Mouse (Mus musculus) heart, postnatal 0 days (tissue): ENCODE measurements around the gene T. TPM values are rescaled to one million over a fixed set of nuclear protein-coding genes. Genes with fewer than 3 reads are reported as not detected.

Experiments used
- ATAC-seq: fragments of 200-750 bp; cut with Nextera tagmentation; 2 replicates; pipeline ENCODE4 v1.8.0; 2017; ENCODE audit warnings: low read depth, moderate number of reproducible peaks, moderate library complexity; ENCODE audit not compliant: insufficient read depth
- DNase-seq: peaks from one replicate; pipeline ENCODE4 v3.0.0-alpha.2; 2016; ENCODE audit warnings: low spot score
- H3K27ac ChIP-seq: fragments of 300-500 bp; sonication (generic); 2 replicates; pipeline ENCODE4 v1.5.1; 2014; ENCODE audit warnings: low read depth, mild to moderate bottlenecking
- H3K27me3 ChIP-seq: fragments of 300-500 bp; sonication (generic); 2 replicates; pipeline ENCODE4 v1.6.1; 2014; ENCODE audit warnings: low read length, mixed read lengths; ENCODE audit not compliant: control insufficient read depth, insufficient read depth
- H3K36me3 ChIP-seq: fragments of 300-500 bp; sonication (generic); replicated peaks from 2 replicates; pipeline ENCODE4 v1.6.1; 2014; ENCODE audit warnings: low read length, mixed read lengths; ENCODE audit not compliant: control insufficient read depth, insufficient read depth
- H3K4me1 ChIP-seq: fragments of 300-500 bp; sonication (generic); 2 replicates; pipeline ENCODE4 v1.6.1; 2014; ENCODE audit warnings: antibody characterized with exemption; ENCODE audit not compliant: control insufficient read depth, insufficient read depth
- H3K4me2 ChIP-seq: fragments of 300-500 bp; sonication (generic); 2 replicates; pipeline ENCODE4 v1.6.1; 2014; ENCODE audit warnings: low read depth, mild to moderate bottlenecking, low read length, moderate library complexity
- H3K4me3 ChIP-seq: fragments of 300-500 bp; sonication (generic); 2 replicates; pipeline ENCODE4 v1.5.1; 2014; ENCODE audit warnings: low read depth, low read length
- H3K9ac ChIP-seq: fragments of 300-500 bp; sonication (generic); replicated peaks from 2 replicates; pipeline ENCODE4 v1.6.1; 2014; ENCODE audit warnings: low read depth, low read length, mixed read lengths
- H3K9me3 ChIP-seq: fragments of 300-500 bp; sonication (generic); replicated peaks from 2 replicates; pipeline ENCODE4 v1.6.1; 2016; ENCODE audit warnings: low read length; ENCODE audit not compliant: control insufficient read depth
- CTCF ChIP-seq: IDR thresholded peaks from 2 replicates; pipeline ENCODE4 v1.5.1; 2016; ENCODE audit warnings: antibody characterized with exemption, control low read depth, low read depth
- EP300 ChIP-seq: IDR thresholded peaks from 2 replicates; pipeline ENCODE4 v1.6.1; 2016; ENCODE audit warnings: antibody characterized with exemption, low read depth
- WGBS: fragments of 180-500 bp; shearing (Covaris S2); extraction: QIAGEN DNeasy Blood & Tissue Kit; methylation state at CpG from one replicate; pipeline ENCODE4 v1.1.7; 2014; 5-methylcytosine and 5-hydroxymethylcytosine counted together
- polyA plus RNA-seq: library from polyadenylated mRNA; unstranded; fragments of >200 nt; fragmentation: Nextera tagmentation; extraction: Ambion mirVana; gene quantifications from 2 replicates; pipeline ENCODE4 v1.2.1, GENCODE M21; 2015
- total RNA-seq: library from RNA; depleted of rRNA; stranded (reverse); fragments of >200 nt; gene quantifications from 2 replicates; pipeline ENCODE4 v1.2.3, GENCODE M21; 2014; ENCODE audit warnings: low replicate concordance

T gene
- total and polyA plus RNA-seq, 2 experiments from 2014 or later, result 0.12 TPM; not detected in 1

- DNase-seq (no peak), ATAC-seq (no peak)
- Histone ChIP-seq H3K4me2 (peak overlapping the region; percentile 53), H3K9me3 (no peaks in the 10 kb centered on the region), H3K36me3 (no peaks in the 10 kb centered on the region), H3K9ac (no peak overlapping the region), H3K27me3 (peaks cover 96% of the 10 kb centered on the region), H3K4me3 (peak overlapping the region; percentile 36), H3K27ac (no peak overlapping the region), H3K4me1 (no peaks in the 10 kb centered on the region)
- TF ChIP-seq CTCF (no peak), EP300 (no peak)
- under 1% methylated on average over 51 of the region's 52 CpGs for WGBS
Measured at GRCm38 (mm10) chr17:8433121-8433977, 874 bp upstream of the T start.

- WGBS, result 56% methylated on average over 7 of the region's 7 CpGs
Measured at GRCm38 (mm10) chr17:8436184-8436583, 2.0 kb downstream of the T start.

DNA sequence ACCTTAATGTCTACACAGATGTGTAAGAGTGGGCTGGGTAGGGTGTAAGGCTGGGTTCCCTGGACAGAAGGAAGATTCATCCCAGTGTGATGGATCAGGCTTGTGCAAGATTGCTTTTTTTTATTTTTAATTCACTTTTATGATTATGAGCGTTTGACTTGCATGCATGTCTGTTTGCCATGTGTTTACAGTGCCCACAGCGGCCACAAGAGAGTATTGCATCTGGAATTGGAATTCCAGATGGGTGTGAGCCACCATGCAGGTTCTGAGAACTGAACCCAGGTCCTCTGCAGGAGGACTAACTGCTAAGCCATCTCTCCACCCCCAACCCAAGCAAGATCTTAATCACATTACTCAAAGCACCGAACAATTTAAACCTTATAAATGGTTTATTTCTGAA is 9.8 kb downstream of the T start:
- Histone ChIP-seq H3K27me3 (peaks cover 10% of the 10 kb centered on the region; the same call in 1 of the 2 replicates), H3K4me1 (no peaks in the 10 kb centered on the region), H3K36me3 (no peaks in the 10 kb centered on the region), H3K9ac (no peak overlapping the region), H3K9me3 (no peaks in the 10 kb centered on the region), H3K4me3 (no peak overlapping the region), H3K4me2 (no peak overlapping the region), H3K27ac (no peak overlapping the region)
- ATAC-seq (no peak), DNase-seq (no peak)
- 43% methylated on average over 3 of the region's 3 CpGs for WGBS
- TF ChIP-seq EP300, result no peak
- peak; percentile 31 for TF ChIP-seq CTCF

More at GRCm38 (mm10) chr17:8436184-8436583, 2.0 kb downstream of the T start:
- Histone ChIP-seq H3K9me3 (no peaks in the 10 kb centered on the region), H3K36me3 (no peaks in the 10 kb centered on the region), H3K27me3 (peaks cover 80% of the 10 kb centered on the region), H3K27ac (no peak overlapping the region), H3K4me1 (no peaks in the 10 kb centered on the region), H3K4me3 (no peak overlapping the region), H3K9ac (no peak overlapping the region), H3K4me2 (no peak overlapping the region)
- TF ChIP-seq CTCF, result no peak
- TF ChIP-seq EP300, result no peak
- no peak for DNase-seq
- no peak for ATAC-seq

DNA sequence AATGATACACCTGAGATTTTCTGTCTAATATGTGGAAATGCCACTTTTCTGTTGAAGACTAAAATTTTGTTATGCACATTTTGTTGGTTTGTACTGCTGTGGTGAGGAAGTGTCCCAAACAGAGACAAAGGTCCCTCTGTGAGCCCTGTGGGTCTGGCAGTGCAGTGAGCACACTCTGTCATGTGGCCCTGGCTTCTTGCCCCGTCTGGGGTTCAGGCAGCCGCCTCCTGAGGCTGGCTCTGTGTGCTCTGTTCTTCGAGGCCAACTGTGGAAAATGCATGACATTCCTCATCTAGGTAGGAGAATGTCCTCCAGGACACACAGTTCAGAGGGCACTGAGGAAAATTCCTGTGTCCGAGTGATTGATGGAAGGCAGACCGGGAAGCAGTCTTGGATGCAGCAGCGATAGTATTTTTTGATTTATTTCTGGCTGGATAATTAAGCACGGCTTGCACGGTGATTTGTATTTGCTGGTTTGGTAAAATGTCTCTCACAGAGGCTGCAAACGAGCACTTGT is 13.5 kb downstream of the T start:
- H3K27ac ChIP-seq, result no peak overlapping the region
- DNase-seq (no peak), ATAC-seq (no peak)
- no peaks in the 10 kb centered on the region for H3K36me3 ChIP-seq
- H3K4me3 ChIP-seq, result no peak overlapping the region
- no peaks in the 10 kb centered on the region for H3K4me1 ChIP-seq
- H3K9me3 ChIP-seq, result no peaks in the 10 kb centered on the region
- no peak overlapping the region for H3K4me2 ChIP-seq
- no peak overlapping the region for H3K9ac ChIP-seq
- 0 out of 2 replicates have a peak, but pooled peaks cover under 1% of the 10 kb centered on the region for H3K27me3 ChIP-seq
- TF ChIP-seq EP300 (no peak), CTCF (no peak)
- WGBS, result 27% methylated on average over 9 of the region's 9 CpGs

DNA sequence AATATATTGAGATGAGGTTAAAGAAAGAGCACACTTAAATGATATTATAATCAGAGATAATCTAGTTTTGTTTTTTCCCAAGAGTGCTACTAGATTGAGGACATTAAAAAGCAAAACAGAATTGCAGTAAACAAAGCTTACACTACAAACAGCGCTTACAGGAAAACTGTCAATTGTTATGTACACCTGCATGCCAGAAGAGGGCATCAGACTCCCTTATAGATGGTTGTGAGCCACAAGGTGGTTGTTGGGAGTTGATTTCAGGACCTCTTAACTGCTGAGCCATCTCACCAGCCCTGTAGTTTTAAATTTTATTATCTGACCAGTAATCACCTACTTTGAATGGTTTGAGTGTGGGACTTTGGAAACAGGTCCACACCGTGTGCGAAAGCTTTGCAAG is 14.1 kb downstream of the T start:
- Histone ChIP-seq H3K9me3 (no peaks in the 10 kb centered on the region), H3K27me3 (no peaks in the 10 kb centered on the region), H3K27ac (no peak overlapping the region), H3K4me1 (no peaks in the 10 kb centered on the region), H3K4me3 (no peak overlapping the region), H3K9ac (no peak overlapping the region), H3K4me2 (no peak overlapping the region), H3K36me3 (no peaks in the 10 kb centered on the region)
- ATAC-seq (no peak), DNase-seq (no peak)
- WGBS, result 69% methylated on average over 3 of the region's 3 CpGs
- TF ChIP-seq CTCF, result peak; percentile 25; the same call in 1 of the 2 replicates
- TF ChIP-seq EP300, result no peak
